Mouse (Mus musculus): ENCODE results near the gene Btf3l4.

Gene Btf3l4

GRCm38 (mm10) chr4:108811550-108811949 lies 21.9 kb downstream of the Btf3l4 start:
- DNase-seq, result no peak

- DNase-seq, result no peak
Measured at GRCm38 (mm10) chr4:108811142-108811541, 22.3 kb downstream of the Btf3l4 start.

GRCm38 (mm10) chr4:108803535-108803934 lies 29.9 kb downstream of the Btf3l4 start:
- DNase-seq, result no peak

- DNase-seq, result peak; percentile 56
Measured at GRCm38 (mm10) chr4:108798083-108798830, 35.2 kb downstream of the Btf3l4 start.

GRCm38 (mm10) chr4:108796701-108797100 lies 36.7 kb downstream of the Btf3l4 start:
- DNase-seq, result no peak

GRCm38 (mm10) chr4:108793941-108794340 lies 39.5 kb downstream of the Btf3l4 start:
- DNase-seq, result no peak

GRCm38 (mm10) chr4:108790507-108790906 lies 42.9 kb downstream of the Btf3l4 start:
- no peak for DNase-seq

- no peak for DNase-seq
Measured at GRCm38 (mm10) chr4:108789258-108789936, 44.0 kb downstream of the Btf3l4 start.

GRCm38 (mm10) chr4:108782421-108783085 lies 50.9 kb downstream of the Btf3l4 start:
- DNase-seq, result peak; percentile 15

- DNase-seq, result no peak
Measured at GRCm38 (mm10) chr4:108781596-108781995, 51.8 kb downstream of the Btf3l4 start.

GRCm38 (mm10) chr4:108780864-108781205 lies 52.6 kb downstream of the Btf3l4 start:
- no peak for DNase-seq

- peak; percentile 63 for DNase-seq
Measured at GRCm38 (mm10) chr4:108780057-108780863, 53.2 kb downstream of the Btf3l4 start, which contains the start of gene Zfyve9. Gene Zfyve9, minus strand, starts transcription at chr4:108780798.

- no peak for DNase-seq
Measured at GRCm38 (mm10) chr4:108779763-108780056, 53.7 kb downstream of the Btf3l4 start.

GRCm38 (mm10) chr4:108768527-108768926 lies 64.9 kb downstream of the Btf3l4 start:
- DNase-seq, result no peak
